ENCODE assay signal across 8 mouse cellular contexts in genomic region chr6:71492756-71493674, GRCm38 (mm10). TPM values are rescaled to one million over a fixed set of nuclear protein-coding genes. Genes with fewer than 3 reads are reported as not detected.
DNase-seq lines count a peak whose midpoint lies in the region; ATAC-seq and TF ChIP-seq lines count a peak whose summit lies in the region.

No protein-coding gene starts in this region.

- H3K9me3 ChIP-seq in limb, embryonic 13.5 days, result no peaks in the 10 kb centered on the region
- no peaks in the 10 kb centered on the region for H3K9me3 ChIP-seq in stomach, embryonic 15.5 days

- no peaks in the 10 kb centered on the region for H3K27me3 ChIP-seq in cerebellum, adult 2 months (ENCODE audit: control insufficient read depth, insufficient read depth, low read length)
- no peaks in the 10 kb centered on the region for H3K27me3 ChIP-seq in spleen, adult 2 months (ENCODE audit: control insufficient read depth, insufficient read depth, low read length)
- H3K27me3 ChIP-seq in limb, embryonic 13.5 days, result no peaks in the 10 kb centered on the region
- no peaks in the 10 kb centered on the region for H3K27me3 ChIP-seq in stomach, embryonic 15.5 days (replicated peaks)

- H3K4me2 ChIP-seq in limb, embryonic 13.5 days (replicated peaks), result peak overlapping the region; percentile 85
- H3K4me2 ChIP-seq in stomach, embryonic 15.5 days, result peak overlapping the region; percentile 67

- no peaks in the 10 kb centered on the region; the same call in none of the 2 replicates for H3K4me1 ChIP-seq in cerebellum, adult 2 months (ENCODE audit: control insufficient read depth, insufficient read depth, low read length)
- H3K4me1 ChIP-seq in spleen, adult 2 months (ENCODE audit: control insufficient read depth, insufficient read depth, insufficient read length), result no peaks in the 10 kb centered on the region
- H3K4me1 ChIP-seq in limb, embryonic 13.5 days, result peaks cover 22% of the 10 kb centered on the region
- no peaks in the 10 kb centered on the region for H3K4me1 ChIP-seq in stomach, embryonic 15.5 days

- H3K27ac ChIP-seq in cerebellum, adult 2 months (ENCODE audit: insufficient read depth, low read length), result peak overlapping the region; percentile 95
- H3K27ac ChIP-seq in spleen, adult 2 months (ENCODE audit: insufficient read depth, low read length), result peak overlapping the region; percentile 92
- peak overlapping the region; percentile 98 for H3K27ac ChIP-seq in limb, embryonic 13.5 days
- peak overlapping the region; percentile 99 for H3K27ac ChIP-seq in stomach, embryonic 15.5 days

- 24% methylated on average over 21 of the region's 22 CpGs for WGBS in cerebellum, adult 2 months
- 24% methylated on average over 21 of the region's 22 CpGs for WGBS in spleen, adult 2 months
- 13% methylated on average over 21 of the region's 22 CpGs for WGBS in limb, embryonic 13.5 days
- WGBS in stomach, embryonic 15.5 days, result 11% methylated on average over 21 of the region's 22 CpGs

- intact Hi-C loops in left cerebral cortex, postnatal 10 days (cut with DNase I), result no loop called here

- TF ChIP-seq CTCF in cerebellum, adult 2 months (IDR thresholded peaks at IDR 0.05; ENCODE audit: borderline replicate concordance, insufficient read depth, low read depth, low read length), result no peak
- no peak for TF ChIP-seq CTCF in spleen, adult 2 months (IDR thresholded peaks at IDR 0.05; ENCODE audit: extremely low read depth, insufficient read depth, insufficient read length, insufficient replicate concordance)

- H3K4me3 ChIP-seq in cerebellum, adult 2 months (replicated peaks; ENCODE audit: insufficient read depth, low read depth, low read length), result peak overlapping the region; percentile 95
- peak overlapping the region; percentile 84 for H3K4me3 ChIP-seq in spleen, adult 2 months (ENCODE audit: extremely low read depth, insufficient read depth, insufficient read length)
- H3K4me3 ChIP-seq in limb, embryonic 13.5 days, result peak overlapping the region; percentile 90
- peak overlapping the region; percentile 84 for H3K4me3 ChIP-seq in stomach, embryonic 15.5 days (replicated peaks)

- DNase-seq in cerebellum, adult 2 months, result no peak
- no peak for DNase-seq in spleen, adult 2 months (ENCODE audit: low read depth in 1 of 2, low spot score in 2 of 2)
- no peak for DNase-seq in spleen, postnatal 36 days (ENCODE audit: low spot score in 2 of 2)
- DNase-seq in right cerebral cortex, postnatal 14 days, result no peak
- no peak for DNase-seq in left cerebral cortex, postnatal 10 days (ENCODE audit: extremely low spot score in 1 of 2, low spot score in 2 of 2)

- no peaks in the 10 kb centered on the region for H3K36me3 ChIP-seq in spleen, adult 2 months (ENCODE audit: control insufficient read depth, insufficient read depth, low read length)
- H3K36me3 ChIP-seq in limb, embryonic 13.5 days, result peaks cover 8% of the 10 kb centered on the region; the same call in 1 of the 2 replicates
- H3K36me3 ChIP-seq in stomach, embryonic 15.5 days, result no peaks in the 10 kb centered on the region

- ATAC-seq in cerebellum, adult (ENCODE audit: insufficient number of reproducible peaks, low FRiP score, low TSS enrichment), result no peak
- ATAC-seq in limb, embryonic 13.5 days (ENCODE audit: low FRiP score, low read depth), result peak; percentile 2
- peak; percentile 41; the same call in 1 of the 2 replicates for ATAC-seq in stomach, embryonic 15.5 days (ENCODE audit: insufficient read depth, low FRiP score, low read depth)

- no peak for TF ChIP-seq POLR2A in cerebellum, adult 2 months (IDR thresholded peaks at IDR 0.05; ENCODE audit: borderline replicate concordance, insufficient read depth, low read length)
- TF ChIP-seq POLR2A in spleen, adult 2 months (IDR thresholded peaks at IDR 0.05; ENCODE audit: low read depth, low read length), result no peak

- H3K9ac ChIP-seq in limb, embryonic 13.5 days, result no peak overlapping the region; the same call in 1 of the 2 replicates
- H3K9ac ChIP-seq in stomach, embryonic 15.5 days, result no peak overlapping the region

RNA-seq across cellular contexts. Expression of gene Rnf103, which starts 0.7 kb away (rescaled TPM):
- polyA plus RNA-seq in cerebellum, adult 2 months (2012; rRNA removed), result 40.2 and 40.6 TPM in 2 replicates
- 7.3 and 12.2 TPM in 2 replicates for polyA plus RNA-seq in spleen, adult 2 months (2012; rRNA removed)
- 14.2 and 15.3 TPM in 2 replicates for polyA plus RNA-seq in limb, embryonic 13.5 days (2015; fragmentation: Nextera tagmentation; extraction: Ambion mirVana)
- polyA plus RNA-seq in stomach, embryonic 15.5 days (2015; fragmentation: Nextera tagmentation; extraction: Ambion mirVana), result 23.6 and 23.8 TPM in 2 replicates
- 10 to 100 TPM; 54.4 to 56.0 TPM for total RNA-seq in left cerebral cortex, postnatal 10 days (2021)

RNA-seq across cellular contexts. Expression of gene Chmp3, which starts 50.6 kb away (rescaled TPM):
- 115 and 125 TPM in 2 replicates for polyA plus RNA-seq in cerebellum, adult 2 months (2012; rRNA removed)
- 14.6 and 15.3 TPM in 2 replicates for polyA plus RNA-seq in spleen, adult 2 months (2012; rRNA removed)
- 54.8 and 58.5 TPM in 2 replicates for polyA plus RNA-seq in limb, embryonic 13.5 days (2015; fragmentation: Nextera tagmentation; extraction: Ambion mirVana)
- polyA plus RNA-seq in stomach, embryonic 15.5 days (2015; fragmentation: Nextera tagmentation; extraction: Ambion mirVana), result 66.8 and 68.9 TPM in 2 replicates
- 10 to 100 TPM; 77.2 to 82.6 TPM for total RNA-seq in left cerebral cortex, postnatal 10 days (2021)

RNA-seq across cellular contexts. Expression of gene Rmnd5a, which starts 52.6 kb away (rescaled TPM):
- 110 and 113 TPM in 2 replicates for polyA plus RNA-seq in cerebellum, adult 2 months (2012; rRNA removed)
- 13.8 and 17.7 TPM in 2 replicates for polyA plus RNA-seq in spleen, adult 2 months (2012; rRNA removed)
- polyA plus RNA-seq in limb, embryonic 13.5 days (2015; fragmentation: Nextera tagmentation; extraction: Ambion mirVana), result 12.3 and 12.5 TPM in 2 replicates
- 13.7 and 14.3 TPM in 2 replicates for polyA plus RNA-seq in stomach, embryonic 15.5 days (2015; fragmentation: Nextera tagmentation; extraction: Ambion mirVana)
- 10 to 100 TPM; 74.8 to 76.3 TPM for total RNA-seq in left cerebral cortex, postnatal 10 days (2021)
